Mouse (Mus musculus): ENCODE results near the gene Tmem88b.
"Not testable (repeated sequence)": the region's sequence is repeated elsewhere in the genome, so short reads cannot be mapped to it uniquely, and the experiment has no call there.

Gene Tmem88b

GRCm38 (mm10) chr4:155760613-155761355 is 24.9 kb downstream of the Tmem88b start, which contains the start of gene Atad3a:
TSS of gene Atad3a (minus strand) at chr4:155761093.
- peak; percentile 97 for DNase-seq (ENCODE audit: inconsistent ontology term)

- DNase-seq (ENCODE audit: inconsistent ontology term) = no peak
Measured at GRCm38 (mm10) chr4:155759862-155760612, 25.6 kb downstream of the Tmem88b start.

- no peak for DNase-seq (ENCODE audit: inconsistent ontology term)
Measured at GRCm38 (mm10) chr4:155757011-155757410, 28.7 kb downstream of the Tmem88b start.

GRCm38 (mm10) chr4:155746575-155747490 is 38.8 kb downstream of the Tmem88b start:
- no peak for DNase-seq (ENCODE audit: inconsistent ontology term)

- DNase-seq (ENCODE audit: inconsistent ontology term) = no peak
Measured at GRCm38 (mm10) chr4:155746036-155746548, 39.6 kb downstream of the Tmem88b start.

DNA sequence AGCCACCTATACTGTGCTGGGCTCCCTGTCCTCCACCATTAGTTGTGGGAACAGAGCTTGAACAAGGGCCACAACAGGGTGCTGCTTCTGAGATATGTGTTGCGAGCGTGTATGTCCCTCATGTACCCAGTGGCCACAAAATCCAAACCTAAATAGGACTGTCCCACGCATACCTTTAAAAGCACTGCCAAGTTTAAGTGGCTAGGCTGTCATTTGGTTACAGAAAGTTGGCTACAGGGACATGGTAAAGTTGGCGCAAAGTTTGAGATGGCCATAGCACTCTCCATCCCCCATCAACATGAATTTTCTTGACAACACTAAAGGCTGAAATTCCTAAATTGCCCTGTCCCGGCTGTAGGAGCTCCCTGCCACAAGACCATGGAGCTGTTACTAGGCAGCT is 40.5 kb downstream of the Tmem88b start:
- no peak for DNase-seq (ENCODE audit: inconsistent ontology term)

DNA sequence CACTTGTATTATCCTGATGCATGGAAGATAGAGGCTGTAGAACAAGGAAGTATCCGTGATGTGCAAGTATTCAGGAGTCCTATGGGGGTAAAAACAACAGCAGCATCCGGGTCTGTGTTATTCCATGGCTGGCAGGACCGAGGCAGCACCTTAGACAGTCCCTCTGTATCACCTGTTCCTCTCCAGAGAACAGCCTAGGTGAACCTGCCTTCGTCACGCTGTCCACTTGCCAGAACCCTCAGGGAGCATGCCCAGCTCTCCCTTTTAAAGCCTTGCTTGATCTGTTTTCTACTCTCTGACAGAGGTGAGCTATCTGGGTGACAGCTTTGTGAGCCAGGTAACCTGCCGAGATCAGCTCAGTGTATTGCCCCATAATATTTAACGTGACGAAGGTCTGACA is 41.2 kb downstream of the Tmem88b start:
- no peak for DNase-seq (ENCODE audit: inconsistent ontology term)

GRCm38 (mm10) chr4:155742684-155743083 is 43.0 kb downstream of the Tmem88b start:
- no peak for DNase-seq (ENCODE audit: inconsistent ontology term)

DNA sequence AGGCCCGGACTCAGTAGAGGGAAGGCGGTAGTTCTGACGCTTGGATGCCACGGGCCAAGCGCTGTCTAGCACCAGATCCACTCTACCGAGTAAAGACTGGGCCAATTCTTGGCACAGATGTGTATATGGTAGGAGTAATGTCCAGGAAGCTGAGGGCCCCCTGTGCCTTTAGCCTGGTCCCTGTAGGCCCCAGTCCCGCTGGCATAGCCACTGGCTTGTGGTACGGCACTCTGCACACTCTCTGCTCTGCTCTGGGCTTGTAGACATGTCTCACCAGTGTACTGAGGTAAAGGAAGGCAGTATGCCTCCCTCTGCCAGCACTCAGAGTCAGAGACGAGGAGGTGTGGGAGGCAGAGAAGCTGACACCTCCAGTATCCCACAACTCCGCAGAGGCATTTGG is 45.0 kb downstream of the Tmem88b start:
- not testable (repeated sequence) for DNase-seq (ENCODE audit: inconsistent ontology term)

- DNase-seq (ENCODE audit: inconsistent ontology term) = no peak
Measured at GRCm38 (mm10) chr4:155739741-155740636, 45.7 kb downstream of the Tmem88b start.

DNA sequence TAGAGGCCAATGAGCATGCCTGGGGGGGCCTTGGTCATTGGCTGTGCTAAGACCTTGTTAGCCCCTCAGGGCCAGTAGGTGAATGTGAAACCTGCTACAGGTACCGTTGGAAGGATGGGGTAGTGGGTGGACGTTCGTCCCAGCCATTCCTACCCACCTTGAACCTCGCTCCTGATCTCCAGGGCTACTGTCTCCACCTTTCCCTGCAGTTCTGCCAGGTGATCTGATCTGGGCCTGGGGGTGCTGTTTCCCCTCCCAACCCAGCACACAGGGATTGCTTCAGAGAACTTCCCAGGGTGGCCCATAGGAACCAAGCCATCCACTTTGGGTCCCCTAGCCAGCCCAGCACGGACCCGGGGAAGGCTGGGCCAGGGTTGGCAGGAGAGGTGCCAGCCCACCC is 46.5 kb downstream of the Tmem88b start:
- DNase-seq (ENCODE audit: inconsistent ontology term) = no peak

GRCm38 (mm10) chr4:155738262-155738661 is 47.4 kb downstream of the Tmem88b start:
- no peak for DNase-seq (ENCODE audit: inconsistent ontology term)

DNA sequence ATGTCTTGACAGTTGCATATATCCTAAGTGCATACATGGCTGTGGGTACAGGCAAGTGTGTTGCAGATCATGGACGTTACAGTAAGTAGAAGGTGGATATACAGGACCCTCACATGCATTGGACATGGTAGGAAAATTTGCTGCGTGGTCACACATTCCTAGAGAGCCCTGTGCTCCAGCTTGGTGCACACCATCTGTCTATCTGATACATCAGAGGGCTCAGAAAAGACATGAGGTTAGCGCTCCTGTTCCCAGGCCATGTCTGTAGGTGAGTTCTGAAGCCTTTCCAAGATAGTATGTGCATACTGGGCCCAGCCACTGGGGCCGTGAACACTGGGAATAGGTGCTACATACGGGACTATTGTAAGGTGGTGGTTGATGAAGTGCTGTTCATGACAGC is 49.3 kb downstream of the Tmem88b start:
- DNase-seq (ENCODE audit: inconsistent ontology term) = no peak

DNA sequence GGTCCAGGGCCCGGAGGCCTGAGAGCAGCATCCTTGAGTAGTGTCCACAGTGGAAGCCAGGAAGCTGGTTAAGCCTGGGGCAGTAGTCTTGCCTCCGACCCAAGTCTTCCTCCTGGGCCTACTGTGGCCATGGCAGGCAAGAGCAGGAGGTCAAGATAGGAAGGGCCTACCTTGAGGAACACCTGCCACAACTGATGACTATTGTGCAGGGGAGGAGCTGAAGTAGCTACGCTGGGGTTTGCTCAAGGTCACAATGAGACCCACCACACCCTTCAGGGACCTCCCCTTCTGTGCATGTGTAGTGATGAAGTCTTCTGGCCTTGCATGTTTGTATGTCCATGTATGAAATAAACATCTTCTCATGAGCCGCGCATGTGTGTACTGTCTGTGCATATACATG is 49.9 kb downstream of the Tmem88b start:
- no peak for DNase-seq (ENCODE audit: inconsistent ontology term)

DNA sequence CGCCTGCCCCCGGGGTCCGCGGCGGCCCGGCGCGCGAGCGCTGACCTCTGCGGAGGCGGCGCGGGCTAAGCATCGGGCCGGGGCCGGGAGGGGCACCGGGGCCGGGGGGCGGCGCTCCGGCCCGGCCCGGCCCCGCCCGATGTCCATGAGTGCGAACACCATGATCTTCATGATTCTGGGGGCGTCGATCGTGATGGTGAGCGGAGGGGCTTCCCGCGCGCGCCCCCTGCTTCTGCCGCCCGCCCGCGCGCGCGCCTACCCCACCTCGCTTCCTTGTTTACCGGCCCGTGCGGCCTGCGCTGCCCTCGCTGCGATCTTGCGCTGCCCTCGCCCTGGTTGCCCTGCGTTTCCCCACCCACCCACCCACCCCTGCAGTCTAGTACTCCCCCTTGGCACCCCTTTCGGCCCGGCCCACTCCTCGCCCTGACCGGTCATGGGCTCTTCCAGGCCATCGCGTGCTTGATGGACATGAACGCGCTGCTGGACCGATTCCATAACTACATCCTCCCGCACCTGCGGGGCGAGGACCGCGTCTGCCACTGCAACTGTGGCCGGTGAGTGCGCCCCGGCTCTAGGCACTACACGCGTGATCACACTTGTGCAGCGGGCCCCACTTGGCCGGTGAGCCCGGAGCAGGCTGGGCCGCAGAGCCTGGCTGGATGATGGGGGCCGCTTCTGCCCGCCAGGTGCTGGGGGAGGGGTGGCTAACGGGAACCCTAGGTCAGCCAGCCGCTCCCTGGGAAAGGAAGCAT is 50.5 kb downstream of the Tmem88b start:
- DNase-seq (ENCODE audit: inconsistent ontology term) = peak; percentile 85

DNA sequence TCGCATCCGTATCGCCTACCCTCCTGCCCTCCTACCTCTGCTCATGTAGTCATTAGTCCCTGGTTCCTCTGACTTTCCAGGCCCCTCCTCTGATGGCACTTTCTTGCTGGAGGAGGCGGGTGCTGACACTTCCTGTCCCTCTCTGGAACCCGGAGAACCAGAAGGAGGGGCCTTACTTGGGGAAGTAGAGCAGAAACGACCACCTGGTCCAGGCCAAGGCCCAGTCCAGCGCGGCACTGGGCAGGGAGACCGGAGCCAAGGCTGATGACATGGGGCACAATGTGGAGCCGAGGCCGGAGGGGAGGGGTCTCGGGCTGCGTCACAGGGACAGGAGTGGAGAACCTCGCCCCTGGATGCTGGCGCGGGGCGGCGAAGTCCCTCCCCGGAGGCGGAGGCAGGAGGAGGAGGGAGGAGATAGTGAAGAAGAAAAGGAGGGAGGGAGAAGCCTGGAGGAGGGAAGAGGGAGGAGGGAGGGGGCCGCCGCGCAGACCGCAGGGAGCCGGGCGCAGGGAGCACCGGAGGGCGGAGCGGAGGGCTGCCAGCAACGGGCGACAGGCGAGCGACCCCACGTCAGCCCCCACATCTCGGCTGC is 51.2 kb downstream of the Tmem88b start, which contains the start of gene Tmem240:
Gene Tmem240 (plus strand): TSS at position 451 of the 592 bp plus-strand sequence.
- DNase-seq (ENCODE audit: inconsistent ontology term) = peak; percentile 99

DNA sequence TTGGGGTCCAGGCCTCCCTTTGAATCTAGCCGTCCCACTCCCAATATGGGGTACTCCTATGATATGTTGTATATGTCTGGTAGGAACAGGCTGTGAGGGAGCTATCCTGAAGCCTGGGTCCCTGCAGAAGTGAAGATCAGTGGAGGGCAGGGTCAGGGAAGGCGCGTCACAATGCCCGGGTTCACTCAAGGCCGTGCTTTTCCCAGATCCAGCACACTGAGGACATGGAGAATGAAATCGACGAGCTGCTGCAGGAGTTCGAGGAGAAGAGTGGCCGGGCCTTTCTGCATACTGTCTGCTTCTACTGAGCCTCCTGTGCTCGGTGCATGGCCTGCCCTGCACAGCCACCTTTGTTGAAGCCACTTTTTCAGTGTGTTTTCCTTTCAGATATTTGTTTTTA is 52.4 kb downstream of the Tmem88b start:
- DNase-seq (ENCODE audit: inconsistent ontology term) = no peak
